Mouse (Mus musculus) c-Kit-positive CD71-negative TER-119-negative erythroid progenitor cells, embryonic 14.5 days (primary cell): ENCODE results near the gene Hmgn2.
A peak's percentile ranks its signal among the peaks of the same experiment; 100 is the strongest.

Experiments used
- DNase-seq: peaks from one replicate; pipeline ENCODE4 v3.0.0-alpha.2; 2013; ENCODE audit warnings: low read depth

Hmgn2 gene

DNA sequence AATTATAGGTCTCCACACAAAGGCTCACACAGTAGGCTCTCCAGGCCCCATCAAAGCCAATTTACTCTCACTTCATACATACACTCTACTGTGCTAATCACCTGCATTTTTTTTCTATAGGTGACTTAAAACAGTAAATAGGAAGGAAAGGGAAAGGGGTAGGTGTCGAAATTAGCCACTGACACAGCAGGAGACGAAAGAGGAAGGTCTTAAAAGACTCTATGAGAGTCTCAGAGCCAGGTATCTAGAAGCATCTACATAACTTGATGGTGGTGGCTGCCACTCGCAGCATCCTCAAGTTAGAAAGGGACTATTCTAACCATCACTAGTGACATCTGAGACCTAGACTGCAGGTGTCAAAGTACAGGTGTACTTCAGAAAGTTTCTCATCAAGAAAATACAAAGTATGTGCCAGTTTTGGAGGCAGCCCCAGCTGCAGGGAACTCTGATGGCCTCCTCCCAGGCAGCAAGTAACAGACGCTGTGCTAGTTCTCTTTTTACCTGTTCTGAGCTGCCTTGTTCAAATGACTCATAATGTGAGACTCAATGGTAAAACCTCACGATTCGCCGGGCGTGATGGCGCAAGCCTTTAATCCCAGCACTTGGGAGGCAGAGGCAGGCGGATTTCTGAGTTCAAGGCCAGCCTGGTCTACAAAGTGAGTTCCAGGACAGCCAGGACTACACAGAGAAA, 9.7 kb upstream of the Hmgn2 start:
- DNase-seq, result no peak

DNA sequence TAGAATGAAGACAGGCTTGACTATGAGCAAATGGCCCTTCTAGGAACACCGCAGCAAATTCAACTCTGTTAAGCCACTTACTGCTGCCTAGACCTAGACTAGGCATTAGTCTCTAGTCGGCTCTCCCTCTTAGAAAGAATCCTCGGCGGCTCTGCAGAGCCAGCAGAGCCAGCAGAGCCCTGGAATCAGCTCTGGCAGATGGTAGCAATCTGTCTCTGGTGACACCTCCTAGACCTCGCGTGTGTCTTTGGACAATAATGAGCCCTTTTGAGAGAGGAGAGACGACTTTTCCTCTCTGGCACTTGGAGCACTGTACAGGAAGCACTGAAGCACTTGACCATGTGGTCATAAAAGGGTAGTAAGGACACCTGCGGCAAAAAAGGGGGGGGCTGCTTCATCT, 3.3 kb upstream of the Hmgn2 start:
- no peak for DNase-seq

DNA sequence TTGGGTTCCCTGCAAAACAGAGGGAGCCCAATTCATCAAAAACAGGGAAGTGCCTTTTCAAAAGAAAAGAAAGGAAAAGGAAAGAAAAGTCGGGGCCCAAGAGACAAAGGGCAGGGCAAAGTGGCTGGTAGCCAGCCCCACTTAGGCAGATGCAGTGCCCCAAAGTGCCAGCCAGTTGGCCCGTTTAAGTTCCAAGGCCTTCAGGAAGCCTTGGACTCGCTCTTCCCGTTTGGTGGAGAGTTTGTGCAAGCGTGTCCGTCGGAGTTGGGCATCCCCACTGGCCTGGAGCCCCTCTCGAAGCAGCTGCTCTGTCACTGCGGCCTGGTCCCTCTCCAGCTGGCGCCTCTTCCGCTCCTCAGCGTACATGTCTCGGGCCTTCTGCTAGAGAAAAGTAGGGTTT, 2.4 kb upstream of the Hmgn2 start:
- no peak for DNase-seq

DNA sequence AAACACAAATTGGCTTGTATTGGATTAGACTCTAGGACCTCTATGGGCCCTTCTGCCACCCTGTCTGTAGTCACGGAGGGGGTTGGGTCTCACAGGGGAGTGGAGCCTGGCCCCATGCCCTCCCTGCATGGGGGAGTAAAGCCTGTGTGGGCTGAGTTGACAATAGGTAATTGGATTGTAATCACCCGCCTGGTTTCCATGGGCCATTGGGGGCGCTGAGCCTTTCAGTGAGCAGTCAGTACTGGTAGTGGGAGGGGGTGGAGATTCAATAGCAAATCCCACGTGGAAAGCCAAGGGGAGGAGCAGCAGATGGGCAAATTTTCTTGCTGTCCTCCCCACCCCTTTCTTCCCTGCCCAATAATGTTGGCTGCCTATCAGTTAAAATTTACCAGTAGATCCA, 1.7 kb upstream of the Hmgn2 start:
- no peak for DNase-seq

DNA sequence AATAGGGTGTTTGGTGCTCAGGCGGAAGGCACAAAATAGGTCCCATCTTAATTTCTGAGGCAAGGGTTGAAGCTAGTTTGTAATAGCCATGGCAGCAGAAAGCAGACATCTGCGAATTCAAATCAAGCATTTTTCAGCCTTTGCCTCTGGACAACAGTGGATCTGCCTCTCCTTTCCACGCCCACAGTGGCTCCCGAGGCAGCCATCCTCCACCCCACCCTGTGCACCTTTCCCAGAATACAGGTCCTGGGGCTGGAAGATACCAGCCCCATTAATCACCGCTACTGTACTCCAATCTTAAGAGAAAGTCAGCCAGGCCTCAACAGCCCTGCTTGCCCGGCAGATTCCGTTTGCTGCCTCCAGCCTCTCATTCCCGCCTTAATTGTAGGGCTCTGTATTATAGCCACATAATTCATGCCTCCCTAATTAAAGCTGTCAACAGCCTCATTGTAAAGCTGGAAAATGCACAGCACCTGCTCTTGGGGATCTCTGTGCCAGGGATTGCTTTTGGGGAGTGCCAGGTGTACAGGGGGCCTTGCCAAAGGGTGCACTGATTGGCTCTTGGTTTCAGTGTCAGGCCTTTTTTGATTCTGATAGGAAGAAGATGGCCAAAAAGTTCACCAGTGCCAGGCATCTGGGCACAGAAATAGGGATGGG, 792 bp upstream of the Hmgn2 start:
- DNase-seq, result no peak

DNA sequence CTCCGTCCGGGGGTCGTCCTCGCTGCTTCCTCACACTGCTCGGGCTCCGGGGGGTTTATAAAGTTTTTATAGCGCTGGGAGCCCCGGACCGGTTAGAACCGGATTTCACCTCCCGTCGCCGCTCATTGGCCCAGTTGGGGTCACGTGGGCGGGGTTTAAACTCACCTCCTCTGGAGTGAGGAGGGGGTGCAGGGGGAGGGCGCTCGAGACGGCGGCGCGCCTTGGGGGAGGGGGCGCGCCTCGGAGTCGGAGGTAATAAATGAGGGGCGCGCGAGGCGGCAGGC, 642 bp downstream of the Hmgn2 start:
- peak; percentile 90 for DNase-seq

DNA sequence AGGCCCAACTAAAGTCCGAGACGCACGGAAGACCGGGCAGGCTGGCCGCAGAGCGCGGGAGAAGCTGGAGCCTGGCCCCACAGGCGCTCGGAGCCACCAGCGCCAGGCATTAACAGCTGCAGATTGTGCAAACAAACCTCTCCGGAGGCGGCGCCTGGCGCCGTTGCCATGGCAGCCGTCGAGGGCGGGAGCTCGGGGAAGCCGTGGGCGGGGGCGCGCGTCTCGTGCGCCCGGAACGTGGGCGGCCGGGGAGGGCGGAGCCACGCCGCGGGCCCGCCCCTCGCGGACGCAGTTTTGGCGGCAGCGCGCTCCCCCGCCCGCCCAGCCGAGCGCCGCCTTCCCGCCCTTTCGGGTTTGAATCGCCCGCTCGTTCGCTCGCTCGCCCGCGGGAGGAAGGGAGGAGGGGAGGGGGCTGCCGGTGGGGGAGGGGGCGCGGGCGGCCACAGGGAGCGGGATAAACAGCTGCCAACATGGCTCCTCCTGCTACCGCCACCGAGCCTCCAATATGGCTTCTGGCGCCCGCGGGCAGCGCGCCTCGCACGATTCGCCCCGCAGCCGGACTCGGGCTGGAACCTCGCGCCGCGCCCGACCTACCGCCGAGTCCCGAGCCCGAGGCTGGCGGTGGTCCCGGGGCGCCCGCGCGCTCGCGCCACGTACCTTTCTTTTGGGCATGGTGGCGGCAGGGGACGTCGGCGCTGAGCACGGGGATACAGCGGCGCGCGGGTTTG, 1.1 kb downstream of the Hmgn2 start:
- DNase-seq, result peak; percentile 92

DNA sequence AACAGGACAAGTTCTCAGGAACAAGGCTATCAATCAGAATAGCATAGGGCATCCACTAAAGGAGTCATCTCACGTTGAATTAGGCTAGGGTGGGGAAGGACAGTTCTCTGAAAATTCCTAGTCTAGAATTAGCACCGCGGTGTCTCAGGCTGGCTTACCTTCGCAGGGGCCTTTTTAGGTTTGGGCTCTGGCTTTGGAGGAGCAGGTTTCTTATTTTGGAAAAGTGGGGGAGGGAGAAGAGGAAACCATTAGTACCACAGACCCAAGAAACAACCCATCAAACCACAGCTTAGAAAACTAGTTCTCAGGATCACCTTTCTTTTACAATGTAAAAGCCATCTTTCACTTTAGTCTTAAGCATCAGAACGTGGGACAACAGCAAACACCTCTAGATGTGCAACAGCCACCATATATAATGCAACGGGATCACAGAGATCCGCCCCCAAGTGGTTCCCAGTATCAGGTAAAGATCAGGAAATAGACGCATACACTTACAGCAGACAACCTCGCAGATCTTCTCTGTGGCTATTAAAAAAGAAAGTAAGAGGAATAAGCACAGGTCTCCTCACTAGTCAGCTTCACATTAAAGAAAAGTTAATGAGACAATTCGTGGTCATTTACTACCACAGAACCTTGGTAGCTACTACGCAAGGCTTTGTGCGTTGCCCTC, 2.0 kb downstream of the Hmgn2 start:
- DNase-seq, result no peak

DNA sequence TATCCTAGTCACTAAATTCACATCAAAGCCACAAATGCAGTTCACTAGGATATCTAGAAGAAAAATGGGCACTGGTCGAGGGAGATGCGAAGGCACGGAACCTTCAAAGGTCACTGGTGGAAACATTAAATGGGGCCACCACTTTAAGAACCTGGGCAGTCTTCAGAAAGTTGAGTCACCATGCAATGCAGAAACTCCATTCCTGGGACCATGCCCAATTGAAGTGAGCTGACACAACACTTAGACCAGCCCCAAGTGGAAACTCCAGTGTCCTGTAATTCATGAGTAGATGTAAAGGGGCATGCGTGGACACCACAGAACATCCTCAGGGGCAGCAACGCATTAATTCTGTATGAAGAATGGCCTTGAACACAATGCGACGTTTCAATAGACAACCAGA, 5.9 kb downstream of the Hmgn2 start:
- DNase-seq, result no peak

DNA sequence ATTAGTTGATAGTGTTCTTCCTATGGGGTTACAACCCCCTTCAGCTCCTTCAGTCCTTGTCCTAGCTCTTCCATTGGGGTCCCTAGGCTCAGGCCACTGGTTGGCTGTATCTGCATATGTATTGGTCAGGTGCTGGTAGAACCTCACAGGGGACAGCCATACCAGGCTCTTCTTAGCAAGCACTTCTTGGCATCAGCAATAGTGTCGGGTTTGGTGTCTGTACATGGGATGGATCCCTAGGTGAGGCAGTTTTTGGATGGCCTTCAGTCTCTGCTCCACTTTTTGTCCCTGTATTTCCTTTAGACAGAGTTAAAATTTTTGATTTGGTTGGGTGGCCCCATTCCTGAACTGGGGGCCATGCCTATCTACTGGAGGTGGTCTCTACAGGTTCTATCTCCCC, 9.6 kb downstream of the Hmgn2 start:
- DNase-seq, result no peak

DNA sequence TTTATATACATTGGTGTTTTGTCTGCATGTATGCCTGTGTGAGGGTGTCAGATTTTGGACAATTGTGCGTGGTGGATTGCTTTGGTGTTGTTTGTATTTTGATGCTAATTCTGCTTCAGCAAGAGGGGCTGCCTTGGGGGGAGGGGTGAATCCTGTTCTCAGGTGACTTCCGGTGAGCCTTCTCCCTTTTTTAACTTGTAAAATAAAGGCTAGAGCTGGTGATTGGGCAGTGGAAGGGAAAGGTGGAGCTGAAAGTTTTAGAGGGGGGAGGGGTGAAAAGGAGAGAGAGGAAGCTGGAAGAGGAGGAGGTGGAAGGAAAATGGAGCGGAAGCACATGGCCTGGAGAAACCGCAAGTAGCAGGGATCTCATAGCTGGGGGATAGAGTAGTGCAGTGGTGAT, 12.1 kb downstream of the Hmgn2 start:
- no peak for DNase-seq

DNA sequence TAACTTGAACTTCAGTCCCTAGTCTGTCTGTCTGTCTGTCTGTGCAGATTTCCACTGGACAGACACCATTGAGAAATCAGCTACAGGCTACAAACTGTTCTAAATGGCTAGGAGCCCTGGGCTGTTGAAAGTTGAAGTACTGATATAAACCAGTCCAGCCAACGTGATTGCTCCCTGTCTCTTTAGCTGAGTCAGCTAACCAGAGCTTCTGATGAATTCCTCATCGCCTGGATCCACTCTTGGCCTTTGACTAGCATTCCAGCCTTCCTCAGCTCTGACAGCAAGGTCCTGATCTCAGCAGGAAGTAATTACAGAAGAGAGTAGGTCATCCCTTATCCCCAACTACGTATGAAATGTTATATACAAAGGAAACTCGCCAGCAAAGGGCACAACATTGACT, 21.7 kb downstream of the Hmgn2 start:
- DNase-seq, result no peak

DNA sequence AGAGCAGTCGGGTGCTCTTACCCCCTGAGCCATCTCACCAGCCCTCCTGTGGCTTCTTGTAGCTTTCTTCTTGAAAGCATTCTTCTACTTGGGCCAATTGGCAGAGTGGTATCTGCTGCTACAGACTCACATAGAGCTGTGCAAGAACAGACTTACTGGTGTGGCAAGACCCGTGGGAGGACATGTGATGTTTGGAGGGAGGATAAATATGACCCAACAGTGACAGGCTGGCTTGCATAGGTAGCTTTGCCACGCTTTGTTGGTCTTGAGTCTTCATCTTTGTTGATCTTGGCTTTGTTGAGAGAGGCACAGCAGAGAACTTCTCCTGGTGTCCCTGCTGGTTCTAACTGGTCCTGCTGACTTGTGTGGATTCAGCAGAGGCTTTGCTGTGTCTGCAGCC, 24.7 kb downstream of the Hmgn2 start:
- no peak for DNase-seq

DNA sequence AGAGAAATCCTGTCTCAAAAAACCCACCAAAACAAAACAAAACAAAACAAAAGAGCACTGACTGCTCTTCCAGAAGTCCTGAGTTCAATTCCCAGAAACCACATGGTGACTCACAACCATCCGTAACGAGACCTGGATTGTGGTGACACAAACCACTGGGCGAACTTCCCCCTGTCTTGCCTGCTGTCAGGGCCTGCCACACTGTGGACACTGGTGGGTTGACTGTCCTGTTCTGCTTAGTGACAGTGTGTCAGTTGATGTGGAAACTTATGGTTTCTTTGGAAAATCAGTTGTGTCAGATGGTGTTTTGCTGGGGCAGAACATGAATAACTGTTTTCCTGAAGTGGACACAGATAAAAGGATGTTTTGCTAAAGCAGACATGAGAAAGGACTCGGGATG, 25.8 kb downstream of the Hmgn2 start:
- no peak for DNase-seq

DNA sequence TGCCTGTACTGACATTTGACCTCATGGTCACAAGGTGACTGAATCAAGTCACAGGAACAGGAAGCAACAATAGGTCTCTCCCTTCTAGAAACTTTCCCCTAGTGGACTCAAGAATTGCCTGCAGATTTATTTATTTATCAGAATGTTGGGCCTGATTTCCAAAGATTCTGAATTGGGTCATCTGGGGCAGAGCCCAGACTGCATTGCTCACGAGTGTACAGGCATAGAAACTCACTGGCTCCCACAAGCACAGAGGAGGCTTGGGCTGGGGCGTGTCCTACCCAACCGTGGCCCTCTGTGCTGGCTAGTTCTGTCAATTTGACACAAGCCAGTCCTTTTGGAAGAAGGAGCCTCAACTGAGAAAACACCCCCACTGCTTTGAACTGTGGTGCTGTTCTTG, 26.9 kb downstream of the Hmgn2 start:
- no peak for DNase-seq

DNA sequence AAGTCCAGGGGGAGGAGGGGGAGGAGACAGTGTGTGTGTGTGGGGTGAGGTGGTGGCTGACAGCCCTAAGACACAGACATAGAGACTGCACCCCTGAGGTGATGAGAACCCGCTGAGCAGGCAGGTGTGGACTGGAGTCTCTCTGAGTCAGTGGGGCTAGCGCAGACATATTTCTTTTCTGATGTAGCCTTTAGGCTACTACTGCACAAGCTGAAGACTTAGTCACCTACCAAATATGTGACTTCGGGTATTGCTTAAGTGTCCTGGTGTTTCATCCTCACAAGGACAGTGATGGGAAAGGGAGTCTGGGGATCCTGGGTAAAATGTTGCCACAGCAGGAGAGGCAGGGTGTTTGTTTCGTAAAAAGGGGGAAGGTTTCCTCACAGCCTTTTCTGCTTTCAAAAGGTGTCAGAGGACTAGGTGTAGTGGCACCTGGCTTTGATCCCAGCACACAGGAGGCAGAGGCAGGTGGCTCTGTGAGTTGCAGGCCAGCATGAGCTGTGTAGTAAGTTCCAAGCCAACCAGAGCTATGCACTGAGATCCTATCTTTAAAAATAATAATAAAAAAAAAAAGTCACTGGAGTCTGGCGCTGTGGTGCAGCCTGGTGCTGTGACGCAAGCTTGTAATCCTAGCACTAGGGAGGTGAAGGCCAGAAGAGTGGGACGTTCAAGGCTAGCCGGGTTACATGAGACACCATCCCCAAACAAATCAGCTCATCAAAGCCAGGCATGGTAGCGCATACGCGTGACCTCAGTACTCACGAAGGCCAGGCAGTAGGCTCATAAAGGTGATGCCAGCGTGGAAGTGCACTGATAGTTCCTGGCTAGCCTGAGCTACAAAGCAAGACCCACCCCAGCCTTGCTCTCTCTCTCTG, 27.8 kb downstream of the Hmgn2 start:
- no peak for DNase-seq

DNA sequence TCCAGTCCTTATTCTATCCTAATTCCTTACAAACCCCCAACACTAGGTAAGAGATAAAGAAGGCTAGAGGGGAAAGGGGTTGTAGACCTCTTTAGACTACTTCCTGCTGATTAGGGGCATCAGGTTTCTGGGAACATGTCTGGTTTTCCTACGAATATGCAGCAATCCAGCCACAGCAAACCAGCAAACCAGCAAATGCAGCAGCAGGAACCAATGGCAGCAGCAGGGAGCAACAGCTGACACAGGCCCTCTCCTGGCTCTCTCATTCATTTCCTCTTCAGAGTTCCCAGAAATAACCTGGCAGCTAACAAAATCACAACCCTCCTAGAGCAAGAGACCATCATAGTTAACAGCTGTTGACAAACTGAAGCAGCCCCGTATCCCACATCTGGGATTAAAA, 30.4 kb downstream of the Hmgn2 start:
- DNase-seq, result no peak

DNA sequence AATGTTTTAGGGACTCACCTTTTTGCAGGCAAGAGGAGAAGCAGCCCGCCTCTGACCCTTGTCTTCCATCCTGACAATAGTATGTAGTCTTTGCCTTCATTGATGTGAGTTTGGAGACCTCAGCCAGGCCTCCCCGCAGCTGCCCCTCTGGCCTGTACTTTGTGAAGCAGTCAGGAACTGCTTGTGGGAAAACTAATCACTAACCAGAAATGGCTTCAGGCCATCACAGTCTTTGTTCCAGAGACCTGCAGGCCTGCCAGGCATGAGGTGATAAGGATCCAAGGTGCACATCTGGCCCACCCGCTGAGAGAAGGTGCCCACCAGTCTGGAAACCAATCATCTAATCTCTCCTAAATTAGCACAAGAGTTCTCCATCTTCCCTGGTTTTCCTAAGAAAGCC, 36.7 kb downstream of the Hmgn2 start:
- no peak for DNase-seq

DNA sequence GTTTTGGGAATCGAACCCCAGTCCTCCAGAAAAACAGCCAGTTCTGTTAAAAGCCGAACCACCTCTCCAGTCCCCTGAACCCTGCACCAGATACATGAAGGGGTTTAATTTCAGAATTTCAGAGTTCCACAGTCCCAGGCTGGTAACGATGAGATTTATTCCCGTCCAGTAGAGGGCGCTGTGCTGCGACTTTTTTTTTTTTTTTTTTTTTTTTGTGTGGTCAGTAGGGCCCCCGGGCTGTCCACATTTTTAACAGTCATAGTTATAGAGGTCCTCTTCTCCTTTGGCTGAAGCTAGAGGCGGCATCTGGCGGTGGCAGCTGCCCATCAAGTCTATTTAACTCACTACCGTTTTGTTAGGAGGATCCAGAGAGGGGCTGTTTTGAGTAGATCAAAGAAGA, 37.1 kb downstream of the Hmgn2 start:
- DNase-seq, result no peak

DNA sequence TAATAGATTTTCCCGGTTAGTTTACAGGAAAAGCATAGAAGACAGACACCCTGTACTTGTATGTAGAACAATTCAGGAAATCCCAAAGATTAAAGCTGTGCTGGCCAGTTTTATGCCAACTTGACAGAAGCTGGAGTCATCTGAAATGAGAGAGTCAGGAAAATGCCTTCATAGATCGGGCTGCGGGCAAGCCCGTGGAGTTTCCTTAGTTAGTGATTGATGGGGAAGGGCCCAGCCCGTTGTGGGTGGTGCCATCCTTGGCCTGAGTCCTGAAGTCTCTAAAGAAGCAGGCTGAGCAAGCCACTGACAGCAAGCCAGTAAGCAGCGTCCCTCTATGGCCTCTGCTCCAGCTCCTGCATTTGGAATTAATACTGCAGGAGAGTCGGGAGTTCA, 39.2 kb downstream of the Hmgn2 start:
- no peak for DNase-seq

DNA sequence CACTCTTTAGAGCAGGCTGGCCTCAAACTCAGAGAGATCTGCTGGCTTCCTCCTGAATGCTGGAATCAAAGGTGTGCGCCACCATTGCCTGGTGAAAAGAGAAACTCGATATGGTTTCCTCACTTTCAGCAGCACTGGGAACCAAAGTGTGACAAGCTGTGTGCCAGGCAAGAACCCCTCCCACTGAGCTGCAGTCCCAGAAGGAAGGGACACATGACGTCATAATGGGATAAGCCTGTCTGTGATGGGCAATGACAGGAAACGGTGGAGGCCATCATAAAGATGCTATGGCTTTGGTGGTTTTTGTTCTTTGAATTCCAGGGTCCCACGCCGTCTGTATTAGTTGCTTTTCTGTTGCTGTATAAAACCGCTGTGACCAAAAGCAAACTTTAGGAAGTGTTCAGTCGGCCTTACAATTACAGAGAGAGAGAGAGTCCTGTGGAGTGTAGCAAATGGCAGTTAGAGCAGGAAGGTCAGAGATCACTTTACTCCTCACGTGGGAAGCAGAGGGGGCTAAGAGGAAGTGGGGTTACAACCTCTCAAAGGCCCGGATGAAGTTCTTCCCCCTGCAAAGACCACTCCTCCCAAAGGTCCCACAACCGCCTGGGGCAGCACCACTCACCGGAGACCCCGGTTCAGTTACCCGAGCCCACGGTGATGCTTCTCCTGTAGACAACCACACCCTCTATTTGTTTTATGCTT, 39.7 kb downstream of the Hmgn2 start:
- DNase-seq, result no peak

DNA sequence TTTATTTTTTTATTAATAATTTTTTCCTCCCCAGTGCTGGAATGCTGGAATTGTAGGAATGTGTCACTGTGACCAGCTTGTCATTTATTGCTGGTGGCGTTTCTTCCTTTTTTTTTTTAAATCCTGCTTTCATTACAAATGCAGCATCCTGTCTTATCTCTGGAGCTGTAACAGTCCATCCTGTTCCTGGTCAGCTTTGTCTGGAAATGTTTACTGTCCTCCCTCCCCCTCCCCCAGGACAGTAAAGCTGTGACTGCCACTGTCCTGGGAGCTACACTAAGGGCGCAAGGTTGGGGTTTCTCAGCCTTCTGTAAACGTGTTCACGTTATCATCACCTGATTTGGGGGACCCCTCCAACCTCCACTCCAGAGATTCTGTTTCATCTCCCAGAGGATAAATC, 43.2 kb downstream of the Hmgn2 start:
- DNase-seq, result no peak
